Mouse (Mus musculus): ENCODE results near the gene Lcor. TPM values are rescaled to one million over a fixed set of nuclear protein-coding genes. Genes with fewer than 3 reads are reported as not detected.

The Lcor gene
- polyA plus RNA-seq (2016; fragmentation: Nextera tagmentation; extraction: Ambion mirVana) = 36.3 and 36.6 TPM in 2 replicates

- Histone ChIP-seq H3K9ac (peak within 1 kb of the TSS; percentile 94), H3K27ac (peak within 1 kb of the TSS; percentile 98), H3K36me3 (no peaks in the 10 kb centered on the region), H3K9me3 (no peaks in the 10 kb centered on the region), H3K4me3 (peak within 1 kb of the TSS; percentile 94), H3K4me1 (peaks cover 17% of the 10 kb centered on the region), H3K27me3 (replicated peaks) (no peaks in the 10 kb centered on the region), H3K4me2 (replicated peaks) (peak within 1 kb of the TSS; percentile 72)
- WGBS = under 1% methylated on average over 89 of the region's 92 CpGs
- ATAC-seq (ENCODE audit: low FRiP score, low read depth) = peak; percentile 81
Observed at GRCm38 (mm10) chr19:41482190-41482908, at the start of gene Lcor. Gene Lcor (plus strand): TSS chr19:41482637.

- WGBS = 89% methylated on average over 10 of the region's 10 CpGs
- no peak overlapping the region for H3K27ac ChIP-seq
Observed at GRCm38 (mm10) chr19:41435366-41435765, 47.1 kb upstream of the Lcor start.

GRCm38 (mm10) chr19:41436461-41436860 lies 46.0 kb upstream of the Lcor start:
- no peak for ATAC-seq (ENCODE audit: low FRiP score, low read depth)
- H3K4me2 ChIP-seq (replicated peaks) = no peak overlapping the region

More at GRCm38 (mm10) chr19:41435366-41435765, 47.1 kb upstream of the Lcor start:
- no peaks in the 10 kb centered on the region for H3K9me3 ChIP-seq
- H3K9ac ChIP-seq = no peak overlapping the region
- H3K4me1 ChIP-seq = no peaks in the 10 kb centered on the region
- no peak for ATAC-seq (ENCODE audit: low FRiP score, low read depth)
- H3K4me3 ChIP-seq = no peak overlapping the region
- no peak overlapping the region for H3K4me2 ChIP-seq (replicated peaks)
- H3K27me3 ChIP-seq (replicated peaks) = no peaks in the 10 kb centered on the region
- no peaks in the 10 kb centered on the region for H3K36me3 ChIP-seq

GRCm38 (mm10) chr19:41438953-41439352 lies 43.5 kb upstream of the Lcor start:
- no peak overlapping the region for H3K4me2 ChIP-seq (replicated peaks)
- no peak overlapping the region for H3K9ac ChIP-seq
- no peaks in the 10 kb centered on the region for H3K9me3 ChIP-seq
- no peak overlapping the region for H3K27ac ChIP-seq
- no peak overlapping the region for H3K4me3 ChIP-seq
- ATAC-seq (ENCODE audit: low FRiP score, low read depth) = no peak
- no peaks in the 10 kb centered on the region for H3K36me3 ChIP-seq
- 87% methylated on average over 6 of the region's 6 CpGs for WGBS
- H3K4me1 ChIP-seq = peaks cover 5% of the 10 kb centered on the region
- H3K27me3 ChIP-seq (replicated peaks) = peaks cover 5% of the 10 kb centered on the region; the same call in 1 of the 2 replicates

More at GRCm38 (mm10) chr19:41436461-41436860, 46.0 kb upstream of the Lcor start:
- Histone ChIP-seq H3K27me3 (replicated peaks) (peaks cover 4% of the 10 kb centered on the region; the same call in 1 of the 2 replicates), H3K4me3 (no peak overlapping the region), H3K4me1 (no peaks in the 10 kb centered on the region), H3K9ac (no peak overlapping the region), H3K36me3 (no peaks in the 10 kb centered on the region), H3K9me3 (no peaks in the 10 kb centered on the region), H3K27ac (no peak overlapping the region)
- 93% methylated on average over 9 of the region's 9 CpGs for WGBS

GRCm38 (mm10) chr19:41441446-41441845 lies 41.0 kb upstream of the Lcor start:
- 18% methylated on average over 3 of the region's 3 CpGs for WGBS
- Histone ChIP-seq H3K27me3 (replicated peaks) (peaks cover 5% of the 10 kb centered on the region; the same call in 1 of the 2 replicates), H3K4me2 (replicated peaks) (no peak overlapping the region)

GRCm38 (mm10) chr19:41441911-41442607 lies 40.4 kb upstream of the Lcor start:
- no peak overlapping the region for H3K27ac ChIP-seq
- WGBS = 21% methylated on average over 20 of the region's 20 CpGs
- no peaks in the 10 kb centered on the region for H3K9me3 ChIP-seq
- ATAC-seq (ENCODE audit: low FRiP score, low read depth) = no peak
- no peak overlapping the region for H3K4me3 ChIP-seq
- H3K4me1 ChIP-seq = peaks cover 5% of the 10 kb centered on the region
- H3K9ac ChIP-seq = no peak overlapping the region
- peak overlapping the region; percentile 45 for H3K4me2 ChIP-seq (replicated peaks)
- no peaks in the 10 kb centered on the region for H3K36me3 ChIP-seq
- H3K27me3 ChIP-seq (replicated peaks) = peaks cover 5% of the 10 kb centered on the region; the same call in 1 of the 2 replicates

More at GRCm38 (mm10) chr19:41441446-41441845, 41.0 kb upstream of the Lcor start:
- H3K27ac ChIP-seq = no peak overlapping the region
- H3K36me3 ChIP-seq = no peaks in the 10 kb centered on the region
- no peaks in the 10 kb centered on the region for H3K9me3 ChIP-seq
- H3K4me1 ChIP-seq = peaks cover 5% of the 10 kb centered on the region
- no peak overlapping the region for H3K9ac ChIP-seq
- no peak for ATAC-seq (ENCODE audit: low FRiP score, low read depth)
- no peak overlapping the region for H3K4me3 ChIP-seq

- no peak for ATAC-seq (ENCODE audit: low FRiP score, low read depth)
- Histone ChIP-seq H3K4me2 (replicated peaks) (peak overlapping the region; percentile 45), H3K27ac (no peak overlapping the region), H3K4me1 (peaks cover 5% of the 10 kb centered on the region), H3K9ac (no peak overlapping the region), H3K27me3 (replicated peaks) (peaks cover 5% of the 10 kb centered on the region; the same call in 1 of the 2 replicates), H3K9me3 (no peaks in the 10 kb centered on the region), H3K4me3 (no peak overlapping the region), H3K36me3 (no peaks in the 10 kb centered on the region)
- WGBS = 30% methylated on average over 6 of the region's 6 CpGs
Observed at GRCm38 (mm10) chr19:41442608-41442969, 39.8 kb upstream of the Lcor start.

GRCm38 (mm10) chr19:41444491-41444890 lies 37.9 kb upstream of the Lcor start:
- H3K4me1 ChIP-seq = peaks cover 5% of the 10 kb centered on the region
- no peak overlapping the region for H3K9ac ChIP-seq
- ATAC-seq (ENCODE audit: low FRiP score, low read depth) = no peak
- no peak overlapping the region for H3K27ac ChIP-seq
- H3K9me3 ChIP-seq = no peaks in the 10 kb centered on the region
- H3K4me3 ChIP-seq = no peak overlapping the region
- H3K36me3 ChIP-seq = no peaks in the 10 kb centered on the region
- WGBS = 79% methylated on average over 8 of the region's 8 CpGs
- no peak overlapping the region for H3K4me2 ChIP-seq (replicated peaks)
- peaks cover 5% of the 10 kb centered on the region; the same call in 1 of the 2 replicates for H3K27me3 ChIP-seq (replicated peaks)

GRCm38 (mm10) chr19:41445013-41445610 lies 37.3 kb upstream of the Lcor start:
- H3K9ac ChIP-seq = no peak overlapping the region
- no peak for ATAC-seq (ENCODE audit: low FRiP score, low read depth)
- peaks cover 5% of the 10 kb centered on the region; the same call in 1 of the 2 replicates for H3K27me3 ChIP-seq (replicated peaks)
- no peak overlapping the region for H3K27ac ChIP-seq
- no peaks in the 10 kb centered on the region for H3K36me3 ChIP-seq
- WGBS = 74% methylated on average over 10 of the region's 10 CpGs
- no peak overlapping the region for H3K4me3 ChIP-seq
- H3K4me2 ChIP-seq (replicated peaks) = no peak overlapping the region
- peaks cover 5% of the 10 kb centered on the region for H3K4me1 ChIP-seq
- H3K9me3 ChIP-seq = no peaks in the 10 kb centered on the region

GRCm38 (mm10) chr19:41445723-41446122 lies 36.7 kb upstream of the Lcor start:
- Histone ChIP-seq H3K4me3 (no peak overlapping the region), H3K9me3 (no peaks in the 10 kb centered on the region), H3K27me3 (replicated peaks) (peaks cover 5% of the 10 kb centered on the region; the same call in 1 of the 2 replicates), H3K9ac (no peak overlapping the region), H3K36me3 (no peaks in the 10 kb centered on the region), H3K4me2 (replicated peaks) (no peak overlapping the region), H3K27ac (no peak overlapping the region), H3K4me1 (peaks cover 5% of the 10 kb centered on the region)
- ATAC-seq (ENCODE audit: low FRiP score, low read depth) = no peak
- WGBS = 65% methylated on average over 5 of the region's 5 CpGs

- 86% methylated on average over 2 of the region's 2 CpGs for WGBS
- no peak for ATAC-seq (ENCODE audit: low FRiP score, low read depth)
- no peak overlapping the region for H3K9ac ChIP-seq
- no peak overlapping the region for H3K4me3 ChIP-seq
- no peaks in the 10 kb centered on the region for H3K9me3 ChIP-seq
- H3K27me3 ChIP-seq (replicated peaks) = no peaks in the 10 kb centered on the region
- peaks cover 3% of the 10 kb centered on the region; the same call in 1 of the 2 replicates for H3K4me1 ChIP-seq
- H3K4me2 ChIP-seq (replicated peaks) = no peak overlapping the region
- no peaks in the 10 kb centered on the region for H3K36me3 ChIP-seq
- H3K27ac ChIP-seq = no peak overlapping the region
Observed at GRCm38 (mm10) chr19:41447166-41447565, 35.3 kb upstream of the Lcor start.

- WGBS = 90% methylated on average over 2 of the region's 2 CpGs
- Histone ChIP-seq H3K9me3 (no peaks in the 10 kb centered on the region), H3K4me1 (no peaks in the 10 kb centered on the region), H3K36me3 (no peaks in the 10 kb centered on the region), H3K9ac (no peak overlapping the region), H3K4me3 (no peak overlapping the region), H3K4me2 (replicated peaks) (no peak overlapping the region), H3K27ac (no peak overlapping the region), H3K27me3 (replicated peaks) (no peaks in the 10 kb centered on the region)
- no peak for ATAC-seq (ENCODE audit: low FRiP score, low read depth)
Observed at GRCm38 (mm10) chr19:41447760-41448159, 34.7 kb upstream of the Lcor start.

Data from neural tube, embryonic 12.5 days (tissue).